Mouse (Mus musculus) hindbrain, postnatal 0 days (tissue): ENCODE measurements around the gene Med19. TPM values are rescaled to one million over a fixed set of nuclear protein-coding genes. Genes with fewer than 3 reads are reported as not detected.

Experiments used
- ATAC-seq: fragments of 200-750 bp; cut with Nextera tagmentation; 2 replicates; pipeline ENCODE4 v1.8.0; 2017; ENCODE audit warnings: mild to moderate bottlenecking, moderate TSS enrichment, moderate library complexity
- DNase-seq: peaks from one replicate; pipeline ENCODE4 v3.0.0-alpha.2; 2015; ENCODE audit warnings: low spot score
- H3K27ac ChIP-seq: fragments of 300-500 bp; sonication (generic); 2 replicates; pipeline ENCODE4 v1.5.1; 2014; ENCODE audit warnings: mild to moderate bottlenecking
- H3K27me3 ChIP-seq: fragments of 300-500 bp; sonication (generic); 2 replicates; pipeline ENCODE4 v1.6.1; 2014; ENCODE audit warnings: low read length, mixed read lengths; ENCODE audit not compliant: insufficient read depth
- H3K36me3 ChIP-seq: fragments of 300-500 bp; sonication (generic); 2 replicates; pipeline ENCODE4 v1.6.1; 2014; ENCODE audit warnings: low read length, mixed read lengths; ENCODE audit not compliant: insufficient read depth
- H3K4me1 ChIP-seq: fragments of 300-500 bp; sonication (generic); 2 replicates; pipeline ENCODE4 v1.6.1; 2014; ENCODE audit warnings: antibody characterized with exemption, low read length, mixed read lengths; ENCODE audit not compliant: insufficient read depth
- H3K4me2 ChIP-seq: fragments of 300-500 bp; sonication (generic); 2 replicates; pipeline ENCODE4 v1.6.1; 2014; ENCODE audit warnings: low read depth, mild to moderate bottlenecking, low read length, moderate library complexity, mixed read lengths
- H3K4me3 ChIP-seq: fragments of 300-500 bp; sonication (generic); 2 replicates; pipeline ENCODE4 v1.5.1; 2014; ENCODE audit warnings: low read length
- H3K9ac ChIP-seq: fragments of 300-500 bp; sonication (generic); replicated peaks from 2 replicates; pipeline ENCODE4 v1.6.1; 2014; ENCODE audit warnings: mild to moderate bottlenecking, low read length, moderate library complexity, mixed read lengths
- H3K9me3 ChIP-seq: fragments of 300-500 bp; sonication (generic); 2 replicates; pipeline ENCODE4 v1.6.1; 2016; ENCODE audit warnings: low read length, mixed read lengths
- CTCF ChIP-seq: IDR thresholded peaks from 2 replicates; pipeline ENCODE4 v1.5.1; 2016; ENCODE audit warnings: antibody characterized with exemption, control low read depth, low read depth
- WGBS: fragments of 180-500 bp; shearing (Covaris S2); extraction: QIAGEN DNeasy Blood & Tissue Kit; methylation state at CpG from one replicate; pipeline ENCODE4 v1.1.7; 2014; 5-methylcytosine and 5-hydroxymethylcytosine counted together
- polyA plus RNA-seq: library from polyadenylated mRNA; unstranded; fragments of >200 nt; fragmentation: Nextera tagmentation; extraction: Ambion mirVana; gene quantifications from 2 replicates; pipeline ENCODE4 v1.2.1, GENCODE M21; 2015
- total RNA-seq: library from RNA; depleted of rRNA; stranded (reverse); fragments of >200 nt; gene quantifications from 2 replicates; pipeline ENCODE4 v1.2.3, GENCODE M21; 2014

Gene Med19
- total and polyA plus RNA-seq, 2 experiments from 2014 or later = 31.6 to 47.4 TPM

GRCm38 (mm10) chr2:84679016-84679415, 814 bp downstream of the Med19 start, which contains the start of gene Tmx2:
Gene Tmx2, minus strand, starts transcription at chr2:84679140.
- DNase-seq (no peak), ATAC-seq (no peak)
- Histone ChIP-seq H3K4me1 (peaks cover 4% of the 10 kb centered on the region; the same call in 1 of the 2 replicates), H3K36me3 (peaks cover 14% of the 10 kb centered on the region; the same call in 1 of the 2 replicates), H3K9me3 (no peaks in the 10 kb centered on the region), H3K4me3 (peak within 1 kb of the TSS; percentile 100), H3K4me2 (peak within 1 kb of the TSS; percentile 86), H3K27ac (peak within 1 kb of the TSS; percentile 86; the same call in 1 of the 2 replicates), H3K9ac (peak within 1 kb of the TSS; percentile 83), H3K27me3 (no peaks in the 10 kb centered on the region)
- WGBS = 19% methylated on average over 8 of the region's 8 CpGs
- no peak for TF ChIP-seq CTCF

- Histone ChIP-seq H3K9ac (no peak overlapping the region), H3K4me3 (no peak overlapping the region), H3K4me2 (no peak overlapping the region), H3K36me3 (peaks cover 23% of the 10 kb centered on the region; the same call in 1 of the 2 replicates), H3K4me1 (peaks cover 4% of the 10 kb centered on the region; the same call in 1 of the 2 replicates), H3K9me3 (no peaks in the 10 kb centered on the region), H3K27me3 (no peaks in the 10 kb centered on the region), H3K27ac (no peak overlapping the region)
- ATAC-seq (no peak), DNase-seq (no peak)
- 83% methylated on average over 6 of the region's 6 CpGs for WGBS
- no peak for TF ChIP-seq CTCF
Measured at GRCm38 (mm10) chr2:84682605-84683183, 4.5 kb downstream of the Med19 start.

- no peak for ATAC-seq
- no peaks in the 10 kb centered on the region for H3K27me3 ChIP-seq
- no peak overlapping the region for H3K4me2 ChIP-seq
- H3K4me3 ChIP-seq = no peak overlapping the region
- H3K36me3 ChIP-seq = peaks cover 69% of the 10 kb centered on the region
- no peaks in the 10 kb centered on the region for H3K9me3 ChIP-seq
- no peak overlapping the region for H3K27ac ChIP-seq
- H3K4me1 ChIP-seq = no peaks in the 10 kb centered on the region
- no peak for TF ChIP-seq CTCF
- DNase-seq = no peak
- WGBS = 78% methylated on average over 2 of the region's 2 CpGs
- no peak overlapping the region for H3K9ac ChIP-seq
Measured at GRCm38 (mm10) chr2:84688080-84688844, 10.1 kb downstream of the Med19 start.

- Histone ChIP-seq H3K4me1 (no peaks in the 10 kb centered on the region), H3K27me3 (no peaks in the 10 kb centered on the region), H3K4me2 (no peak overlapping the region), H3K36me3 (peaks cover 80% of the 10 kb centered on the region), H3K27ac (no peak overlapping the region), H3K9ac (no peak overlapping the region), H3K9me3 (no peaks in the 10 kb centered on the region), H3K4me3 (no peak overlapping the region)
- TF ChIP-seq CTCF = no peak
- ATAC-seq = peak; percentile 28; the same call in 1 of the 2 replicates
- WGBS = 85% methylated on average over 12 of the region's 12 CpGs
- DNase-seq = no peak
Measured at GRCm38 (mm10) chr2:84690050-84690449, 11.8 kb downstream of the Med19 start.

GRCm38 (mm10) chr2:84695007-84695695, 16.9 kb downstream of the Med19 start:
- Histone ChIP-seq H3K36me3 (peaks cover 43% of the 10 kb centered on the region), H3K9me3 (no peaks in the 10 kb centered on the region), H3K9ac (no peak overlapping the region), H3K4me2 (no peak overlapping the region), H3K4me1 (no peaks in the 10 kb centered on the region), H3K4me3 (no peak overlapping the region), H3K27ac (no peak overlapping the region), H3K27me3 (no peaks in the 10 kb centered on the region)
- no peak for TF ChIP-seq CTCF
- DNase-seq = no peak
- 91% methylated on average over 5 of the region's 5 CpGs for WGBS
- no peak for ATAC-seq

GRCm38 (mm10) chr2:84703497-84703896, 25.3 kb downstream of the Med19 start:
- no peak for ATAC-seq

More at GRCm38 (mm10) chr2:84703497-84703896, 25.3 kb downstream of the Med19 start:
- H3K9me3 ChIP-seq = no peaks in the 10 kb centered on the region
- no peak overlapping the region for H3K4me2 ChIP-seq
- WGBS = 91% methylated on average over 1 of the region's 1 CpGs
- DNase-seq = no peak
- TF ChIP-seq CTCF = no peak
- H3K36me3 ChIP-seq = peaks cover 7% of the 10 kb centered on the region
- H3K9ac ChIP-seq = no peak overlapping the region
- H3K4me3 ChIP-seq = no peak overlapping the region
- no peaks in the 10 kb centered on the region for H3K27me3 ChIP-seq
- no peaks in the 10 kb centered on the region for H3K4me1 ChIP-seq
- H3K27ac ChIP-seq = no peak overlapping the region
